Mouse (Mus musculus): Measurements from ENCODE around the gene Syne3. TPM values are rescaled to one million over a fixed set of nuclear protein-coding genes. Genes with fewer than 3 reads are reported as not detected.

Syne3 gene
- polyA plus RNA-seq, 1 experiment from 2014 or later = 0.74 TPM

DNA sequence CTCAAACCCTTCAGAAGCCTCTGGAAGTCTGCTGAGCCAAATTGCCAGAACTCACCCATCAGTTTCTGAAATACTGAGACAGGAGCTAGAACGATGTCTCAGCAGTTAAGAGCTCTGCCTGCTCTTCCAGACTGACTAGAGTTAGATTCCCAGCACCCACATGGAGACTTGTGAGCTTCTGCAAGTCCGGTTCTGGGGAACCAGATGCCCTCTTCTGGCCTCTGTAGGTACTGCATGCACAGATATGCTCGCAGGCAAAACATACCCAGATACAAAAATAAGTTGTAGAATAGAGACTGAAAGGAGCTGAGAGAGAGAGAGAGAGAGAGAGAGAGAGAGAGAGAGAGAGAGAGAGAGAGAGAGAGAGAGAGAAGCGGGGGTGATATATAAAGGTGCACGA is 24.5 kb downstream of the Syne3 start:
- no peaks in the 10 kb centered on the region for H3K4me1 ChIP-seq (replicated peaks; ENCODE audit: control insufficient read depth, insufficient read depth, low read length)
- 81% methylated on average over 5 of the region's 5 CpGs for WGBS

GRCm38 (mm10) chr12:104983476-104983875 is 26.1 kb downstream of the Syne3 start:
- no peaks in the 10 kb centered on the region; the same call in 1 of the 2 replicates for H3K4me1 ChIP-seq (replicated peaks; ENCODE audit: control insufficient read depth, insufficient read depth, low read length)
- H3K4me2 ChIP-seq (ENCODE audit: low read depth, low read length) = no peak overlapping the region
- ATAC-seq (ENCODE audit: low read depth) = no peak
- H3K27ac ChIP-seq (ENCODE audit: low read length) = no peak overlapping the region
- WGBS = 54% methylated on average over 7 of the region's 7 CpGs
- no peak overlapping the region for H3K9ac ChIP-seq (ENCODE audit: low read length)
- H3K36me3 ChIP-seq (ENCODE audit: control insufficient read depth, insufficient read depth, low read length) = no peaks in the 10 kb centered on the region
- H3K9me3 ChIP-seq (ENCODE audit: control insufficient read depth, low read length) = no peaks in the 10 kb centered on the region
- no peaks in the 10 kb centered on the region for H3K27me3 ChIP-seq (ENCODE audit: control insufficient read depth, insufficient read depth, low read depth, low read length)
- no peak overlapping the region for H3K4me3 ChIP-seq (ENCODE audit: low read length)

More for the DNA sequence above, 24.5 kb downstream of the Syne3 start:
- no peak for ATAC-seq (ENCODE audit: low read depth)
- no peak overlapping the region for H3K9ac ChIP-seq (ENCODE audit: low read length)
- H3K9me3 ChIP-seq (ENCODE audit: control insufficient read depth, low read length) = no peaks in the 10 kb centered on the region
- H3K27me3 ChIP-seq (ENCODE audit: control insufficient read depth, insufficient read depth, low read depth, low read length) = no peaks in the 10 kb centered on the region
- H3K36me3 ChIP-seq (ENCODE audit: control insufficient read depth, insufficient read depth, low read length) = no peaks in the 10 kb centered on the region
- no peak overlapping the region for H3K4me2 ChIP-seq (ENCODE audit: low read depth, low read length)
- H3K27ac ChIP-seq (ENCODE audit: low read length) = no peak overlapping the region
- no peak overlapping the region for H3K4me3 ChIP-seq (ENCODE audit: low read length)

- H3K27me3 ChIP-seq (ENCODE audit: control insufficient read depth, insufficient read depth, low read depth, low read length) = no peaks in the 10 kb centered on the region
- no peak overlapping the region for H3K9ac ChIP-seq (ENCODE audit: low read length)
- peaks cover 4% of the 10 kb centered on the region for H3K9me3 ChIP-seq (ENCODE audit: control insufficient read depth, low read length)
- peak; percentile 31 for ATAC-seq (ENCODE audit: low read depth)
- H3K4me3 ChIP-seq (ENCODE audit: low read length) = no peak overlapping the region
- H3K36me3 ChIP-seq (ENCODE audit: control insufficient read depth, insufficient read depth, low read length) = no peaks in the 10 kb centered on the region
- H3K4me2 ChIP-seq (ENCODE audit: low read depth, low read length) = peak overlapping the region; percentile 17; the same call in 1 of the 2 replicates
- no peaks in the 10 kb centered on the region; the same call in 1 of the 2 replicates for H3K4me1 ChIP-seq (replicated peaks; ENCODE audit: control insufficient read depth, insufficient read depth, low read length)
- no peak overlapping the region; the same call in 1 of the 2 replicates for H3K27ac ChIP-seq (ENCODE audit: low read length)
- 67% methylated on average over 22 of the region's 22 CpGs for WGBS
Observed at GRCm38 (mm10) chr12:104978943-104979723, 30.5 kb downstream of the Syne3 start.

- Histone ChIP-seq H3K36me3 (ENCODE audit: control insufficient read depth, insufficient read depth, low read length) (no peaks in the 10 kb centered on the region), H3K27me3 (ENCODE audit: control insufficient read depth, insufficient read depth, low read depth, low read length) (no peaks in the 10 kb centered on the region), H3K9ac (ENCODE audit: low read length) (no peak overlapping the region), H3K4me1 (replicated peaks; ENCODE audit: control insufficient read depth, insufficient read depth, low read length) (no peaks in the 10 kb centered on the region; the same call in 1 of the 2 replicates), H3K9me3 (ENCODE audit: control insufficient read depth, low read length) (peaks cover 4% of the 10 kb centered on the region), H3K27ac (ENCODE audit: low read length) (peak overlapping the region; percentile 13; the same call in 1 of the 2 replicates), H3K4me2 (ENCODE audit: low read depth, low read length) (peak overlapping the region; percentile 22), H3K4me3 (ENCODE audit: low read length) (no peak overlapping the region)
- peak; percentile 59 for ATAC-seq (ENCODE audit: low read depth)
- WGBS = 26% methylated on average over 9 of the region's 9 CpGs
Observed at GRCm38 (mm10) chr12:104978420-104978819, 31.2 kb downstream of the Syne3 start.

- Histone ChIP-seq H3K27ac (ENCODE audit: low read length) (no peak overlapping the region), H3K4me2 (ENCODE audit: low read depth, low read length) (no peak overlapping the region), H3K9me3 (ENCODE audit: control insufficient read depth, low read length) (peaks cover 4% of the 10 kb centered on the region), H3K4me1 (replicated peaks; ENCODE audit: control insufficient read depth, insufficient read depth, low read length) (no peaks in the 10 kb centered on the region; the same call in 1 of the 2 replicates), H3K36me3 (ENCODE audit: control insufficient read depth, insufficient read depth, low read length) (no peaks in the 10 kb centered on the region), H3K27me3 (ENCODE audit: control insufficient read depth, insufficient read depth, low read depth, low read length) (0 out of 2 replicates have a peak, but pooled peaks cover 2% of the 10 kb centered on the region), H3K9ac (ENCODE audit: low read length) (no peak overlapping the region), H3K4me3 (ENCODE audit: low read length) (no peak overlapping the region)
- WGBS = 69% methylated on average over 7 of the region's 7 CpGs
- peak; percentile 29; the same call in 1 of the 2 replicates for ATAC-seq (ENCODE audit: low read depth)
Observed at GRCm38 (mm10) chr12:104976903-104977302, 32.7 kb downstream of the Syne3 start.

- no peak overlapping the region for H3K4me3 ChIP-seq (ENCODE audit: low read length)
- H3K4me1 ChIP-seq (replicated peaks; ENCODE audit: control insufficient read depth, insufficient read depth, low read length) = no peaks in the 10 kb centered on the region; the same call in 1 of the 2 replicates
- ATAC-seq (ENCODE audit: low read depth) = 0 out of 2 replicates have a peak, but pooled peaks have one; percentile 27
- H3K36me3 ChIP-seq (ENCODE audit: control insufficient read depth, insufficient read depth, low read length) = no peaks in the 10 kb centered on the region
- peaks cover 4% of the 10 kb centered on the region for H3K9me3 ChIP-seq (ENCODE audit: control insufficient read depth, low read length)
- no peak overlapping the region for H3K4me2 ChIP-seq (ENCODE audit: low read depth, low read length)
- H3K27ac ChIP-seq (ENCODE audit: low read length) = no peak overlapping the region
- 0 out of 2 replicates have a peak, but pooled peaks cover 2% of the 10 kb centered on the region for H3K27me3 ChIP-seq (ENCODE audit: control insufficient read depth, insufficient read depth, low read depth, low read length)
- 55% methylated on average over 8 of the region's 8 CpGs for WGBS
- H3K9ac ChIP-seq (ENCODE audit: low read length) = no peak overlapping the region
Observed at GRCm38 (mm10) chr12:104976331-104976817, 33.2 kb downstream of the Syne3 start.

DNA sequence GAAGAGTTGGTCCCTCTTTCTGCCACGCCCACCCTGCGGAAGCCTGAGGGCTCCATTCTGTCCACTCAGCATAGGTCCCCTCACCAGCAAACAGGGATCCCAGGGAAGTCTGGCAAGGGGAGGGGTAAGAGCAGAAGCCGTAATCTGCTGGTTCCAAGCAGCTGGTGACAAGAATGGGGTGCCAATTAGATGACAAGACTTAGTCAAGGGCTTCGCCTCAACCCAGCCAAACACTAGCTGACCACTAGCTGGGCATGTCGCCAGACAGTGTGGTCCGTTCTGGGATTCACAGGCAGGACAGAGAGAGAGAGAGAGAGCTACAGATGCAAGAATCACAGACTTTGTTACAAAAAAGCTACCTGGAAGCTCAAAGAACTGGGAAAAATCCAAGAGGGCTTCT is 36.7 kb downstream of the Syne3 start:
- no peaks in the 10 kb centered on the region; the same call in 1 of the 2 replicates for H3K4me1 ChIP-seq (replicated peaks; ENCODE audit: control insufficient read depth, insufficient read depth, low read length)
- 57% methylated on average over 6 of the region's 6 CpGs for WGBS
- no peak overlapping the region for H3K4me2 ChIP-seq (ENCODE audit: low read depth, low read length)
- H3K9ac ChIP-seq (ENCODE audit: low read length) = no peak overlapping the region
- no peak overlapping the region for H3K27ac ChIP-seq (ENCODE audit: low read length)
- peaks cover 7% of the 10 kb centered on the region; the same call in 1 of the 2 replicates for H3K27me3 ChIP-seq (ENCODE audit: control insufficient read depth, insufficient read depth, low read depth, low read length)
- no peaks in the 10 kb centered on the region for H3K36me3 ChIP-seq (ENCODE audit: control insufficient read depth, insufficient read depth, low read length)
- H3K9me3 ChIP-seq (ENCODE audit: control insufficient read depth, low read length) = peaks cover 4% of the 10 kb centered on the region
- no peak for ATAC-seq (ENCODE audit: low read depth)
- H3K4me3 ChIP-seq (ENCODE audit: low read length) = no peak overlapping the region

DNA sequence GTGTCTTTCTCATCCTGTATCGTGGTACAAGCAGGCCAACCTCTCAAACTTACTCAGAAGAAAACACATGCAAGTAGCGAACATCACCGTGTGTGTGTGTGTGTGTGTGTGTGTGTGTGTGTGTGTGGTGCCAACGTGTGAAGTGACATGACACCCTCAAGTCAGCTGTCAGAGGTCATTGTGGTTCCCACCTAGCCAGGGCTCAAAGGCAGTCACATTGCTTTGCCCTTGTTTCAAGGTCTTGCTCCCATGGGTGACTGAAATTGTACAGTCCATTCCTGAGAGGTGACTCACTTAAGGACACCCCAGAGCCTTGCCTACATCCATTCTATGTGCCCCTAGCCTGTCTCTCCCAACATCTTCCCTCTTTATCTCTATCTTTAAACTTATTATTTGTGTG is 40.0 kb downstream of the Syne3 start:
- Histone ChIP-seq H3K27ac (ENCODE audit: low read length) (no peak overlapping the region), H3K27me3 (ENCODE audit: control insufficient read depth, insufficient read depth, low read depth, low read length) (peaks cover 14% of the 10 kb centered on the region; the same call in 1 of the 2 replicates), H3K4me3 (ENCODE audit: low read length) (no peak overlapping the region), H3K4me1 (replicated peaks; ENCODE audit: control insufficient read depth, insufficient read depth, low read length) (peaks cover 7% of the 10 kb centered on the region), H3K9ac (ENCODE audit: low read length) (no peak overlapping the region), H3K4me2 (ENCODE audit: low read depth, low read length) (no peak overlapping the region), H3K36me3 (ENCODE audit: control insufficient read depth, insufficient read depth, low read length) (no peaks in the 10 kb centered on the region), H3K9me3 (ENCODE audit: control insufficient read depth, low read length) (no peaks in the 10 kb centered on the region)
- whole genome bisulfite sequencing = 76% methylated on average over 4 of the region's 4 CpGs
- no peak for ATAC-seq (ENCODE audit: low read depth)

GRCm38 (mm10) chr12:104969177-104969576 is 40.4 kb downstream of the Syne3 start:
- no peak overlapping the region for H3K27ac ChIP-seq (ENCODE audit: low read length)
- 54% methylated on average over 9 of the region's 9 CpGs for WGBS
- ATAC-seq (ENCODE audit: low read depth) = no peak

More at GRCm38 (mm10) chr12:104969177-104969576, 40.4 kb downstream of the Syne3 start:
- peaks cover 7% of the 10 kb centered on the region for H3K4me1 ChIP-seq (replicated peaks; ENCODE audit: control insufficient read depth, insufficient read depth, low read length)
- no peaks in the 10 kb centered on the region for H3K9me3 ChIP-seq (ENCODE audit: control insufficient read depth, low read length)
- no peaks in the 10 kb centered on the region for H3K36me3 ChIP-seq (ENCODE audit: control insufficient read depth, insufficient read depth, low read length)
- H3K27me3 ChIP-seq (ENCODE audit: control insufficient read depth, insufficient read depth, low read depth, low read length) = peaks cover 14% of the 10 kb centered on the region; the same call in 1 of the 2 replicates
- no peak overlapping the region for H3K4me2 ChIP-seq (ENCODE audit: low read depth, low read length)
- H3K4me3 ChIP-seq (ENCODE audit: low read length) = no peak overlapping the region
- H3K9ac ChIP-seq (ENCODE audit: low read length) = no peak overlapping the region

All from lung, embryonic 16.5 days (tissue).